Mouse (Mus musculus): ENCODE results near the gene Slit3. TPM values are rescaled to one million over a fixed set of nuclear protein-coding genes. Genes with fewer than 3 reads are reported as not detected.

Gene Slit3
- polyA plus RNA-seq, 1 experiment from 2014 or later: 21.9 TPM

DNA sequence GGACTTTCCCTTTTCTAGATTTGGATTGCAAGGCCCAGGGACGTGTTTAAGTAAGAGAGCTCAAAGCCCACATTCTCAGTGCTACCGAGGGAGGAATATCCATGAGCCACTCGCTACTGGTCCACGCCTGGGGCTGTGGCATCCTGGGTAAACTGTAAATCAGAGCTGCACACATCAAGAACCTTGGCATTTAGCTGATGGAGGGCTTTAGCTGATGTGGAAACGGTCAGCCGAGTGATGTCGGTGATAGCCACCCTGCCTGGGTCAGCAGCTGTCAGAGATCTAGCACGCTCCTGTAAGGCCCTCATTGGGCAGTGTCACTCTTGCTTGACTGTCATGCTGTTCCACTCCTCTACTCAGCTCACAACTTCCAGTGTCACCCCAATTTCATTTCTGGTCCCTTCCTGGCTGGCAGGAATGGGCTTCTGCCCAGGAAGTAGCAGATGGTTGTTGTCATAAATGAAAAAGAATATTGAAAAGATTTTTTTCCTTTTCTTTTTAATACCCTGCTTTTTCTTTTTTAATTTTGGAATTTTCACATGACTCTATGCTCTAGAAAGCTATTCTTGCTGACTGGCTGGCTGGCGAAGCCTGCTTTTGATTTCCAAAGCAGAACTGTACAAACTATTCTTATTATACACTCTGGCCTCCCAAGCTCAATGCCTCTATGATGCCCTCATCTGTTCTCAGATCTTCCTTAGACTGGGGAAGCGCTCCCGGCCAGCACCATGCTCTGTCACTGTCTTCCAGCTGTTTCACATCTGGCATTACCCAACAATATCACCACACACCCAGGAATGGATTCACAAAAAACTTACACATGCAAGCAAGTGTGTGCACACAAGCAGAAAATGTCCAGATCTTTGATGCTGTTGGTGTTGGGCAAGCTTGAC is 635.6 kb downstream of the Slit3 start:
- H3K36me3 ChIP-seq: no peaks in the 10 kb centered on the region

More for the DNA sequence above, 635.6 kb downstream of the Slit3 start:
- Histone ChIP-seq H3K4me1 (no peaks in the 10 kb centered on the region), H3K9me3 (replicated peaks) (no peaks in the 10 kb centered on the region), H3K27ac (no peak overlapping the region), H3K27me3 (ENCODE audit: low read depth, poor library complexity, severe bottlenecking) (no peaks in the 10 kb centered on the region), H3K4me3 (no peak overlapping the region)
- WGBS: 87% methylated on average over 11 of the region's 11 CpGs
- DNase-seq (ENCODE audit: low spot score): no peak

MicroRNAs encoded within 50 kb of the gene (microRNA counts, 519-probe panel; counts per million panel counts)
- microRNA mmu-miR-218: 4,850 counts per million, percentile 85 among the panel's probes with 10 or more counts

Small RNAs within 50 kb of the gene (microRNA-seq; reads per million reads assigned to microRNA genes)
- 53.0 reads per million, percentile 42 among the genes with 10 or more reads in this experiment for gene Mir218-2
